Mouse (Mus musculus) gastrocnemius, adult 18-20 months (tissue): ENCODE results near the gene Gm8050. TPM values are rescaled to one million over a fixed set of nuclear protein-coding genes. Genes with fewer than 3 reads are reported as not detected.
A peak's percentile ranks its signal among the peaks of the same experiment; 100 is the strongest.
"Not testable (repeated sequence)": the region's sequence is repeated elsewhere in the genome, so short reads cannot be mapped to it uniquely, and the experiment has no call there.

ENCODE experiments used
- DNase-seq: peaks from one replicate; pipeline ENCODE4 v3.0.0; 2021; ENCODE audit warnings: low spot score
- long read RNA-seq, 2 experiments: library from polyadenylated mRNA; stranded (forward); transcript quantifications; one replicate each; pipeline ENCODE4 v2.0.0; 2021
- total RNA-seq, 2 experiments: library from RNA; stranded (reverse); gene quantifications; 2 replicates each; pipeline ENCODE4 v1.2.3; 2021

Gm8050 gene
- total RNA-seq: not detected
- long read RNA-seq, experiment 1: 0 reads
- long read RNA-seq, experiment 2: 0 reads

DNA sequence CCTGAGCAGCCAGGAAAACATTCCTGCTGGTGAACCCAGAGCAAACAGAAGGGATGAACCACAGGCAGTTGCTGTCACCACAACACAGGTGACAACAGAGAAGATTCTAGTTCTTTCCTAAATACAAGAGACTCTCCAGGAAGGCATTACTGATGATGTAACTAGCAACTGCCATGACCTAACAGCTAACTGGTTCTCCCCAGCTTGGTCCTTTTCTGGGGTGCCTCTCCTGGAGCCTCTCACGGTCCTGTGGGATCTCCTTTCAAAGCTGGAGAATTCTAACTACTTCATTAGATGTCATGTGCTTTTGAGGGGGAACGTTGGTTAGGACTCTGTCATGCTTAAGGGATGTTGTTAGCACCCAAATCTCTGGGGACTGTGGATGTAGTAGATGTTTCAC lies at the start of gene Gm8050:
Gene Gm8050 (minus strand): TSS at position 101 of the 400 bp plus-strand sequence.
- DNase-seq: not testable (repeated sequence)

- not testable (repeated sequence) for DNase-seq
Observed at GRCm38 (mm10) chr14:6757231-6757536, 37.1 kb upstream of the Gm8050 start.

- DNase-seq: peak; percentile 0
Observed at GRCm38 (mm10) chr14:6756384-6757230, 36.6 kb upstream of the Gm8050 start.

- DNase-seq: not testable (repeated sequence)
Observed at GRCm38 (mm10) chr14:6742232-6742631, 22.2 kb upstream of the Gm8050 start, which contains the start of gene Gm3636. Gm3636 (minus strand) TSS chr14:6742332.

GRCm38 (mm10) chr14:6684070-6684469 lies 36.0 kb downstream of the Gm8050 start, which contains the start of gene Gm10251:
Gm10251 (minus strand) TSS chr14:6684170.
- DNase-seq: not testable (repeated sequence)

Other genes with a start within 250 kb of the Gm8050 start
- gene Gm8356, start 183.0 kb downstream of the Gm8050 start, total RNA-seq: not detected
- not detected for gene Gm3629, start 129.6 kb downstream of the Gm8050 start, total RNA-seq
- gene Gm3460, start 97.8 kb downstream of the Gm8050 start, total RNA-seq: not detected
- gene Gm10251, start 36.1 kb downstream of the Gm8050 start, total RNA-seq: not detected
- gene Gm3636, start 22.1 kb upstream of the Gm8050 start, total RNA-seq: 1 to 10 TPM in 1 of 2 experiments, under 1 TPM in 1; 0.82 to 1.0 TPM
- not detected for gene Gm8362, start 54.2 kb upstream of the Gm8050 start, total RNA-seq
- not detected for gene Gm3642, start 120.1 kb upstream of the Gm8050 start, total RNA-seq
- under 1 TPM in 1 of 2 experiments, not detected in 1; 0.27 TPM for gene Gm3667, start 169.7 kb upstream of the Gm8050 start, total RNA-seq